Mouse (Mus musculus): ENCODE results near the gene Aqp8.

DNA sequence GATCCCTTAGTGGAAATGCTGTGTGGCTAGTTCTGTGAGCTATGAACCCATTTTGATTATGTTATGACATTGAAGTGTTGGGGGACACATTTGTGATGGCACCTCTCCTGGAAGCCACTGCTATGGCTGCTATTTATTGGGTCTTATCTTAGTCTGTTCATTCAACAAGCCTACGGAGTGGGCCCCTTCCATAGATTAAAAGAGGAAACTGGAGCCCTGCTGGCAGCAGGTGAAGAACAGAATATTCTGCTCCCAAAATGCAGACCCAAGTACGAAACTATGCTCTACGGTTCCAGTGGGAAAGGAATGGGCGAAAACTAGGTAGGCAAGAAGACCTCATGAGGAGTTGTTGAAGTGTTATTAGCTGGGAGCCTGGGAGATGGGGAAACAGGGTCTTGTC lies 3.8 kb upstream of the Aqp8 start:
- no peak for TF ChIP-seq POLR2A (IDR thresholded peaks at IDR 0.05; ENCODE audit: borderline replicate concordance, low read depth, low read length)
- no peak for TF ChIP-seq CTCF (IDR thresholded peaks at IDR 0.05; ENCODE audit: low read depth, low read length)

All from bone marrow macrophage, adult 2 months (primary cell).